Mouse (Mus musculus): ENCODE data around the gene Polh.

- TF ChIP-seq TAL1 (IDR thresholded peaks at IDR 0.05; ENCODE audit: low read length) (no peak), BHLHE40 (IDR thresholded peaks at IDR 0.05; ENCODE audit: borderline replicate concordance, low read depth, low read length) (no peak), ZKSCAN1 (IDR thresholded peaks at IDR 0.05; ENCODE audit: low read depth, low read length) (no peak), MYB (IDR thresholded peaks at IDR 0.05; ENCODE audit: low read depth, low read length) (no peak), MAX (IDR thresholded peaks at IDR 0.05; ENCODE audit: low read length) (no peak), POLR2A (IDR thresholded peaks at IDR 0.05; ENCODE audit: control insufficient read depth in 1 of 2, insufficient read depth in 1 of 2, low read depth in 1 of 2, low read length in 2 of 2, poor library complexity in 1 of 2) (no peak), MEF2A (IDR thresholded peaks at IDR 0.05; ENCODE audit: extremely low read depth, insufficient replicate concordance, low read depth, low read length, poor library complexity, severe bottlenecking) (no peak)
Observed at GRCm38 (mm10) chr17:46241471-46241870, 39.0 kb upstream of the Polh start.
